Mouse (Mus musculus) heart, embryonic 11.5 days (tissue): ENCODE measurements around the gene Itih1. TPM values are rescaled to one million over a fixed set of nuclear protein-coding genes. Genes with fewer than 3 reads are reported as not detected.

ENCODE experiments used
- ATAC-seq: fragments of 200-750 bp; cut with Nextera tagmentation; replicated peaks from 2 replicates; pipeline ENCODE4 v1.8.0; 2017; ENCODE audit warnings: moderate library complexity; ENCODE audit not compliant: insufficient number of reproducible peaks, low FRiP score, low TSS enrichment
- H3K27ac ChIP-seq: fragments of 300-500 bp; sonication (generic); 2 replicates; pipeline ENCODE4 v1.5.1; 2014; ENCODE audit warnings: mild to moderate bottlenecking, low read depth, low read length
- H3K27me3 ChIP-seq: fragments of 300-500 bp; sonication (generic); 2 replicates; pipeline ENCODE4 v1.6.1; 2014; ENCODE audit warnings: mild to moderate bottlenecking, low read length, mixed read lengths; ENCODE audit not compliant: control insufficient read depth, insufficient read depth
- H3K36me3 ChIP-seq: fragments of 300-500 bp; sonication (generic); 2 replicates; pipeline ENCODE4 v1.6.1; 2014; ENCODE audit warnings: mild to moderate bottlenecking, low read length, moderate library complexity, mixed read lengths; ENCODE audit not compliant: control insufficient read depth, insufficient read depth
- H3K4me1 ChIP-seq: fragments of 300-500 bp; sonication (generic); 2 replicates; pipeline ENCODE4 v1.6.1; 2014; ENCODE audit warnings: low read length; ENCODE audit not compliant: control insufficient read depth, insufficient read depth
- H3K4me2 ChIP-seq: fragments of 300-500 bp; sonication (generic); 2 replicates; pipeline ENCODE4 v1.6.1; 2014; ENCODE audit warnings: mild to moderate bottlenecking, moderate library complexity
- H3K4me3 ChIP-seq: fragments of 300-500 bp; sonication (generic); 2 replicates; pipeline ENCODE4 v1.5.1; 2014; ENCODE audit warnings: low read depth, low read length
- H3K9ac ChIP-seq: fragments of 300-500 bp; sonication (generic); 2 replicates; pipeline ENCODE4 v1.6.1; 2014; ENCODE audit warnings: mild to moderate bottlenecking, low read depth, low read length, moderate library complexity
- H3K9me3 ChIP-seq: fragments of 300-500 bp; sonication (generic); replicated peaks from 2 replicates; pipeline ENCODE4 v1.6.1; 2016; ENCODE audit warnings: low read length; ENCODE audit not compliant: control insufficient read depth
- WGBS: fragments of 180-500 bp; shearing (Covaris S2); extraction: QIAGEN DNeasy Blood & Tissue Kit; methylation state at CpG from one replicate; pipeline ENCODE4 v1.1.7; 2014; ENCODE audit not compliant: insufficient replicate concordance; 5-methylcytosine and 5-hydroxymethylcytosine counted together
- polyA plus RNA-seq: library from polyadenylated mRNA; unstranded; fragments of >200 nt; fragmentation: Nextera tagmentation; extraction: Ambion mirVana; gene quantifications from 2 replicates; pipeline ENCODE4 v1.2.1, GENCODE M21; 2014

Itih1 gene
- polyA plus RNA-seq, 1 experiment from 2014 or later: 0.11 TPM

GRCm38 (mm10) chr14:30913404-30913803, 29.7 kb downstream of the Itih1 start:
- H3K4me2 ChIP-seq: no peak overlapping the region
- no peak overlapping the region for H3K27ac ChIP-seq
- no peaks in the 10 kb centered on the region for H3K9me3 ChIP-seq
- WGBS: 84% methylated on average over 5 of the region's 5 CpGs
- H3K9ac ChIP-seq: no peak overlapping the region
- no peaks in the 10 kb centered on the region; the same call in 1 of the 2 replicates for H3K4me1 ChIP-seq
- no peak overlapping the region for H3K4me3 ChIP-seq
- H3K36me3 ChIP-seq: no peaks in the 10 kb centered on the region
- no peak for ATAC-seq
- H3K27me3 ChIP-seq: no peaks in the 10 kb centered on the region

- Histone ChIP-seq H3K9me3 (no peaks in the 10 kb centered on the region), H3K4me1 (no peaks in the 10 kb centered on the region; the same call in 1 of the 2 replicates), H3K4me3 (no peak overlapping the region), H3K27ac (no peak overlapping the region), H3K4me2 (no peak overlapping the region), H3K36me3 (no peaks in the 10 kb centered on the region), H3K9ac (no peak overlapping the region), H3K27me3 (no peaks in the 10 kb centered on the region)
- 76% methylated on average over 8 of the region's 8 CpGs for WGBS
- no peak for ATAC-seq
These were observed 30.4 kb downstream of the Itih1 start for GRCm38 (mm10) chr14:30912641-30913040.

- H3K4me1 ChIP-seq: no peaks in the 10 kb centered on the region; the same call in 1 of the 2 replicates
- 83% methylated on average over 8 of the region's 8 CpGs for WGBS
- H3K36me3 ChIP-seq: no peaks in the 10 kb centered on the region
- no peak overlapping the region for H3K4me2 ChIP-seq
- no peak for ATAC-seq
- no peak overlapping the region for H3K4me3 ChIP-seq
- no peaks in the 10 kb centered on the region for H3K27me3 ChIP-seq
- no peak overlapping the region for H3K27ac ChIP-seq
- H3K9me3 ChIP-seq: no peaks in the 10 kb centered on the region
- no peak overlapping the region for H3K9ac ChIP-seq
These were observed 31.9 kb downstream of the Itih1 start for GRCm38 (mm10) chr14:30911141-30911540.

- Histone ChIP-seq H3K4me2 (no peak overlapping the region), H3K4me1 (no peaks in the 10 kb centered on the region), H3K36me3 (no peaks in the 10 kb centered on the region), H3K9ac (no peak overlapping the region), H3K27me3 (no peaks in the 10 kb centered on the region), H3K4me3 (no peak overlapping the region), H3K9me3 (no peaks in the 10 kb centered on the region), H3K27ac (no peak overlapping the region)
- WGBS: 76% methylated on average over 3 of the region's 3 CpGs
- ATAC-seq: no peak
These were observed 35.2 kb downstream of the Itih1 start for GRCm38 (mm10) chr14:30907814-30908265.

GRCm38 (mm10) chr14:30906001-30906400, 37.1 kb downstream of the Itih1 start:
- Histone ChIP-seq H3K9ac (no peak overlapping the region), H3K4me2 (no peak overlapping the region), H3K9me3 (no peaks in the 10 kb centered on the region), H3K36me3 (no peaks in the 10 kb centered on the region), H3K27ac (no peak overlapping the region), H3K4me1 (no peaks in the 10 kb centered on the region), H3K27me3 (no peaks in the 10 kb centered on the region), H3K4me3 (no peak overlapping the region)
- 87% methylated on average over 6 of the region's 6 CpGs for WGBS
- ATAC-seq: no peak

- H3K27me3 ChIP-seq: no peaks in the 10 kb centered on the region
- WGBS: 70% methylated on average over 8 of the region's 8 CpGs
- no peak overlapping the region for H3K4me3 ChIP-seq
- H3K36me3 ChIP-seq: no peaks in the 10 kb centered on the region
- no peak overlapping the region for H3K4me2 ChIP-seq
- no peak for ATAC-seq
- H3K27ac ChIP-seq: no peak overlapping the region
- no peaks in the 10 kb centered on the region for H3K4me1 ChIP-seq
- H3K9me3 ChIP-seq: no peaks in the 10 kb centered on the region
- H3K9ac ChIP-seq: no peak overlapping the region
These were observed 38.8 kb downstream of the Itih1 start for GRCm38 (mm10) chr14:30904307-30904706.

- ATAC-seq: no peak
- 58% methylated on average over 3 of the region's 3 CpGs for WGBS
- no peak overlapping the region for H3K27ac ChIP-seq
- no peaks in the 10 kb centered on the region for H3K9me3 ChIP-seq
- no peaks in the 10 kb centered on the region for H3K27me3 ChIP-seq
- H3K4me3 ChIP-seq: no peak overlapping the region
- H3K4me1 ChIP-seq: no peaks in the 10 kb centered on the region
- no peak overlapping the region for H3K4me2 ChIP-seq
- H3K36me3 ChIP-seq: no peaks in the 10 kb centered on the region
- no peak overlapping the region for H3K9ac ChIP-seq
These were observed 40.1 kb downstream of the Itih1 start for GRCm38 (mm10) chr14:30903036-30903435.

GRCm38 (mm10) chr14:30902628-30903027, 40.5 kb downstream of the Itih1 start:
- 86% methylated on average over 5 of the region's 5 CpGs for WGBS
- H3K4me1 ChIP-seq: no peaks in the 10 kb centered on the region
- H3K36me3 ChIP-seq: no peaks in the 10 kb centered on the region
- no peaks in the 10 kb centered on the region for H3K9me3 ChIP-seq
- H3K27ac ChIP-seq: no peak overlapping the region
- H3K4me2 ChIP-seq: no peak overlapping the region
- H3K27me3 ChIP-seq: no peaks in the 10 kb centered on the region
- ATAC-seq: no peak
- no peak overlapping the region for H3K4me3 ChIP-seq
- H3K9ac ChIP-seq: no peak overlapping the region

GRCm38 (mm10) chr14:30899972-30900371, 43.1 kb downstream of the Itih1 start:
- no peaks in the 10 kb centered on the region for H3K9me3 ChIP-seq
- H3K27ac ChIP-seq: no peak overlapping the region
- H3K4me1 ChIP-seq: no peaks in the 10 kb centered on the region
- H3K9ac ChIP-seq: no peak overlapping the region
- H3K4me3 ChIP-seq: no peak overlapping the region
- 52% methylated on average over 3 of the region's 3 CpGs for WGBS
- ATAC-seq: no peak
- no peaks in the 10 kb centered on the region for H3K27me3 ChIP-seq
- H3K36me3 ChIP-seq: no peaks in the 10 kb centered on the region
- no peak overlapping the region for H3K4me2 ChIP-seq
